Mouse (Mus musculus): Measurements from ENCODE around the gene Taar2. TPM values are rescaled to one million over a fixed set of nuclear protein-coding genes. Genes with fewer than 3 reads are reported as not detected.
A peak's percentile ranks its signal among the peaks of the same experiment; 100 is the strongest.

Gene Taar2
- polyA plus RNA-seq (2015; fragmentation: Nextera tagmentation; extraction: Ambion mirVana), result not detected in 2 replicates

- 56% methylated on average over 6 of the region's 6 CpGs for WGBS
- Histone ChIP-seq H3K36me3 (no peaks in the 10 kb centered on the region), H3K4me1 (replicated peaks) (no peaks in the 10 kb centered on the region), H3K9ac (no peak within 1 kb of the TSS), H3K27ac (no peak within 1 kb of the TSS), H3K4me2 (no peak within 1 kb of the TSS), H3K4me3 (no peak within 1 kb of the TSS), H3K27me3 (no peaks in the 10 kb centered on the region), H3K9me3 (replicated peaks) (no peaks in the 10 kb centered on the region)
- no peak for ATAC-seq (replicated peaks; ENCODE audit: insufficient number of reproducible peaks, insufficient read depth, low FRiP score, low read depth)
Measured at GRCm38 (mm10) chr10:23938312-23938711, at the start of gene Taar2. TSS of gene Taar2 (plus strand) at chr10:23938572.

DNA sequence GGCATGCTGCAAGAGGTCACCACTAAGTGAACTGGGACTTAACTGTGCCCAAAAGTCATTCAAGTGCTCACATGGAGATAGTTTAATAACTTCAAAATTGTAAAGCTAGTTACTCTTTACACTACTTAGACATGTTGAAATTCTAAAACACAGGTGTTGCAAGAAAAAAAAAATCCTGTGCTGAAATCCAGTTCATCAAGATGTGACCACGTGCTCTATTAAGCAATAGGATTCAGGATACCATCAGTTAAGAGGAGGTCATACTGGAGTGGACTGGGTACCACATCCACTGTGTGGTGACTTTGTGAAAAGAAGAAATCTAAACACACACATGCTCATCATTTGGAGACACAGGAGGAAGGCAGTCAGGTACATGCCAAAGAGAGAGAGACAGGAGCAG lies 45.4 kb upstream of the Taar2 start:
- no peak overlapping the region for H3K9ac ChIP-seq
- no peaks in the 10 kb centered on the region for H3K36me3 ChIP-seq
- no peaks in the 10 kb centered on the region for H3K9me3 ChIP-seq (replicated peaks)
- no peaks in the 10 kb centered on the region for H3K27me3 ChIP-seq
- ATAC-seq (replicated peaks; ENCODE audit: insufficient number of reproducible peaks, insufficient read depth, low FRiP score, low read depth), result no peak
- WGBS, result 80% methylated on average over 1 of the region's 1 CpGs
- H3K4me2 ChIP-seq, result no peak overlapping the region
- H3K4me1 ChIP-seq (replicated peaks), result peaks cover 8% of the 10 kb centered on the region; the same call in 1 of the 2 replicates
- no peak overlapping the region for H3K27ac ChIP-seq
- H3K4me3 ChIP-seq, result no peak overlapping the region

DNA sequence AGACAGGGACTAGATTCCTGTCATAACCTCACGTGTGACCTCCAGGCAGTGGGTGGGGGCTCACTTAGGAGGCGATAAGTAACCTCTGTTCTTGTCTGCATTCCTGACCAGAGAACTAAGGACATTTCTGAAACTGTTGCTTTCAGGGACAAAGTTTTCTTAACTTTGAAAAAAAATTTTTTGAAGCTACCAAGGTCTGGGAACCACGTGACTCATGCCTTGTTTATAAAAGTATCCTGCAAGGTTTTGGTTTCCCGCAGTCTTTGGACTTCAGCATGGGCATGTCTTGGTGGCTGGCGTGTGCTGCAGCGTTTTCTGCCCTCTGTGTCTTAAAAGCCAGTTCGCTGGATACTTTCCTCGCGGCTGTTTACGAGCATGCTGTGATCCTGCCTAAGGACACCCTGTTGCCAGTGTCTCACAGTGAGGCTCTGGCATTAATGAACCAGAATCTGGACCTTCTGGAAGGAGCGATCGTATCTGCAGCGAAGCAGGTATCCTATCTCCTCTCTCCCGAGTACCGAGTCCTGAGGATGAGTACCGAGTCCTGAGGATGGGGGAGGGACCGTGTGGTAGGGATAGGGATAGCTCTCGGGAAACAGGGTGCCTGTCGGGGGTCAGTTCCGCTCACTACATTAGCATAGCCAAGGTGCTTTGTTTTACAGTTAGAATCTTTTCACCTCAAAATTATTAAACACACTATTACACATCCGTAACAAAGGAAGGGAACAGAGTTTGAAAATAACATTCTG lies 43.6 kb upstream of the Taar2 start, which contains the start of gene Vnn1:
Gene Vnn1, plus strand, starts transcription at position 88 of the 749 bp plus-strand sequence.
- no peaks in the 10 kb centered on the region for H3K27me3 ChIP-seq
- peak within 1 kb of the TSS; percentile 45 for H3K4me3 ChIP-seq
- H3K9me3 ChIP-seq (replicated peaks), result no peaks in the 10 kb centered on the region
- 12% methylated on average over 21 of the region's 21 CpGs for WGBS
- peak within 1 kb of the TSS; percentile 69 for H3K4me2 ChIP-seq
- H3K9ac ChIP-seq, result peak within 1 kb of the TSS; percentile 51
- no peaks in the 10 kb centered on the region for H3K36me3 ChIP-seq
- peaks cover 8% of the 10 kb centered on the region; the same call in 1 of the 2 replicates for H3K4me1 ChIP-seq (replicated peaks)
- no peak for ATAC-seq (replicated peaks; ENCODE audit: insufficient number of reproducible peaks, insufficient read depth, low FRiP score, low read depth)
- no peak within 1 kb of the TSS for H3K27ac ChIP-seq

GRCm38 (mm10) chr10:23895376-23895775 lies 43.0 kb upstream of the Taar2 start:
- H3K4me1 ChIP-seq (replicated peaks), result peaks cover 8% of the 10 kb centered on the region; the same call in 1 of the 2 replicates
- no peak overlapping the region for H3K27ac ChIP-seq
- no peak overlapping the region for H3K4me3 ChIP-seq
- no peaks in the 10 kb centered on the region for H3K9me3 ChIP-seq (replicated peaks)
- no peak overlapping the region for H3K9ac ChIP-seq
- H3K27me3 ChIP-seq, result no peaks in the 10 kb centered on the region
- ATAC-seq (replicated peaks; ENCODE audit: insufficient number of reproducible peaks, insufficient read depth, low FRiP score, low read depth), result no peak
- peak overlapping the region; percentile 69; the same call in 1 of the 2 replicates for H3K4me2 ChIP-seq
- no peaks in the 10 kb centered on the region for H3K36me3 ChIP-seq
- 64% methylated on average over 7 of the region's 7 CpGs for WGBS

DNA sequence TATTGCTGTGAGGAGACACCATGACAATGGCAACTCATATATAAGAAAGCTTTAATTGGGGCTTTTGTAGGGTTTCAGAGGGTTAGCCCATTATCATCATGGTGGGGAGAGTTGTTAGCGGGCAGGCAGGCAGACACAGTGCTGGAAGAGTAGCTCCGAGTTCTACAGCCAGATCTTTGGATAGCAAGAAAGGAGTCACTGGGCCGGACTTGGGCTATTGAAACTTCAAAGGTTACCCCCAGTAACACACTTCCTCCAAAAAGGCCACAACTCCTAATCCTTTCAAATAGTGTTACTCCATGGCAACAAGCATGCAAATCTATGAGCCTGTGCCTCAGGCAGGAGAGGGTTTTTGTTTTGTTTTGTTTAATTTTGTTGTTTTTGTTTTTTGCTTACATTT lies 37.3 kb upstream of the Taar2 start:
- Histone ChIP-seq H3K9ac (no peak overlapping the region), H3K4me2 (no peak overlapping the region), H3K4me1 (replicated peaks) (no peaks in the 10 kb centered on the region), H3K4me3 (no peak overlapping the region), H3K36me3 (no peaks in the 10 kb centered on the region), H3K27me3 (no peaks in the 10 kb centered on the region), H3K9me3 (replicated peaks) (no peaks in the 10 kb centered on the region), H3K27ac (no peak overlapping the region)
- no peak for ATAC-seq (replicated peaks; ENCODE audit: insufficient number of reproducible peaks, insufficient read depth, low FRiP score, low read depth)
- 82% methylated on average over 3 of the region's 3 CpGs for WGBS

- H3K27ac ChIP-seq, result no peak overlapping the region
- no peak overlapping the region for H3K4me3 ChIP-seq
- no peak for ATAC-seq (replicated peaks; ENCODE audit: insufficient number of reproducible peaks, insufficient read depth, low FRiP score, low read depth)
Measured at GRCm38 (mm10) chr10:23905661-23906060, 32.7 kb upstream of the Taar2 start.

GRCm38 (mm10) chr10:23920056-23920455 lies 18.3 kb upstream of the Taar2 start, which contains the start of gene Taar1:
TSS of gene Taar1 (plus strand) at chr10:23920356.
- H3K4me3 ChIP-seq, result no peak within 1 kb of the TSS
- H3K4me2 ChIP-seq, result no peak within 1 kb of the TSS
- no peaks in the 10 kb centered on the region for H3K9me3 ChIP-seq (replicated peaks)
- H3K9ac ChIP-seq, result no peak within 1 kb of the TSS
- no peaks in the 10 kb centered on the region for H3K27me3 ChIP-seq
- H3K27ac ChIP-seq, result no peak within 1 kb of the TSS
- H3K36me3 ChIP-seq, result no peaks in the 10 kb centered on the region
- WGBS, result 78% methylated on average over 4 of the region's 4 CpGs
- ATAC-seq (replicated peaks; ENCODE audit: insufficient number of reproducible peaks, insufficient read depth, low FRiP score, low read depth), result no peak
- H3K4me1 ChIP-seq (replicated peaks), result no peaks in the 10 kb centered on the region

More at GRCm38 (mm10) chr10:23905661-23906060, 32.7 kb upstream of the Taar2 start:
- H3K36me3 ChIP-seq, result no peaks in the 10 kb centered on the region
- no peaks in the 10 kb centered on the region for H3K27me3 ChIP-seq
- WGBS, result 86% methylated on average over 1 of the region's 1 CpGs
- no peak overlapping the region for H3K4me2 ChIP-seq
- no peaks in the 10 kb centered on the region for H3K9me3 ChIP-seq (replicated peaks)
- H3K4me1 ChIP-seq (replicated peaks), result no peaks in the 10 kb centered on the region
- H3K9ac ChIP-seq, result no peak overlapping the region

DNA sequence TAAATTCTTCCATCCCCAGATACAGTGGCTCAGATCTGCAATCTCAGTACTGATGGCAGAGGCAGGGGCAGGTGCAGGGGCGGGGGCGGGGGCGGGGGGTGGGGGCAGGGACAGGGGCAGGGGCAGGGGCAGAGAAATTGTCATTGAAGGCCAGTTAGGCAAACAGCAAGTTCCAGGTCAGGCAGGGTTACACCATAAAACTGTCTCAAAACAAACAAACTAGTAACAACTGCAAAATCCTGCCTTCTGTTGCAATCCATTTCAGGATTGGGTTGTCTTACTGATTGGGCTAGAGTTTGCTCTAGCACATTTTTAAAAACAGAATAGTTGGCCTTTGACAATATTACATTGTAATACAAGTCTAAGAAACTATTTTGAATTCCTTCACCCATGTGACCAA lies 15.9 kb upstream of the Taar2 start:
- ATAC-seq (replicated peaks; ENCODE audit: insufficient number of reproducible peaks, insufficient read depth, low FRiP score, low read depth), result no peak
- H3K4me2 ChIP-seq, result no peak overlapping the region
- no peaks in the 10 kb centered on the region for H3K4me1 ChIP-seq (replicated peaks)
- 59% methylated on average over 3 of the region's 3 CpGs for WGBS
- H3K9ac ChIP-seq, result no peak overlapping the region
- no peaks in the 10 kb centered on the region for H3K9me3 ChIP-seq (replicated peaks)
- H3K4me3 ChIP-seq, result no peak overlapping the region
- H3K36me3 ChIP-seq, result no peaks in the 10 kb centered on the region
- H3K27me3 ChIP-seq, result no peaks in the 10 kb centered on the region
- H3K27ac ChIP-seq, result no peak overlapping the region

DNA sequence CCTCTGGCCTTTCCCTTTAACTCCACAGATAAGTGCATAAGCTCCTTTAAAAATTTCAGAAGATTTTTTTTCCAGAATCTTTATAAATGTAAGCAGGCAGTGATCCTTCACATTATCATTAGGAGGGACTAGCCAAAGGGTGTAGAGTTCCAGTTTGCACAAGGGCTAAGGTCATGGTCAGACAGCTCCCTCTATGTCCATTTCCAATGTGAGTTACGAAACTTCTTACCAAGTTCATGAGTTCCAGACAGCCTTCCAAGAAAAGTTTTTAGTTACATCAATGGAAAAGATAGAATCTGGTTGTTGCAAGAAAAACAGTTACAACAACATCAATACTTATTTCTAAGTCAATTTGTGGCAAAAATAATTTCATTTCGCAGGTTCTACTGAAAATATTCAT lies 14.4 kb upstream of the Taar2 start:
- no peaks in the 10 kb centered on the region for H3K9me3 ChIP-seq (replicated peaks)
- WGBS, result 76% methylated on average over 2 of the region's 2 CpGs
- H3K4me2 ChIP-seq, result no peak overlapping the region
- H3K27me3 ChIP-seq, result no peaks in the 10 kb centered on the region
- no peak overlapping the region for H3K27ac ChIP-seq
- no peak overlapping the region for H3K4me3 ChIP-seq
- H3K9ac ChIP-seq, result no peak overlapping the region
- no peak for ATAC-seq (replicated peaks; ENCODE audit: insufficient number of reproducible peaks, insufficient read depth, low FRiP score, low read depth)
- no peaks in the 10 kb centered on the region for H3K36me3 ChIP-seq
- H3K4me1 ChIP-seq (replicated peaks), result no peaks in the 10 kb centered on the region

GRCm38 (mm10) chr10:23937613-23938012 lies 759 bp upstream of the Taar2 start:
- WGBS, result 36% methylated on average over 4 of the region's 4 CpGs
- no peaks in the 10 kb centered on the region for H3K36me3 ChIP-seq

GRCm38 (mm10) chr10:23942465-23942864 lies 4.1 kb downstream of the Taar2 start:
- Histone ChIP-seq H3K36me3 (no peaks in the 10 kb centered on the region), H3K27ac (no peak overlapping the region), H3K4me2 (no peak overlapping the region), H3K4me3 (no peak overlapping the region), H3K9ac (no peak overlapping the region), H3K27me3 (no peaks in the 10 kb centered on the region), H3K9me3 (replicated peaks) (no peaks in the 10 kb centered on the region), H3K4me1 (replicated peaks) (no peaks in the 10 kb centered on the region)
- no peak for ATAC-seq (replicated peaks; ENCODE audit: insufficient number of reproducible peaks, insufficient read depth, low FRiP score, low read depth)
- 73% methylated on average over 5 of the region's 5 CpGs for WGBS

More at GRCm38 (mm10) chr10:23937613-23938012, 759 bp upstream of the Taar2 start:
- H3K4me2 ChIP-seq, result no peak overlapping the region
- H3K27me3 ChIP-seq, result no peaks in the 10 kb centered on the region
- H3K9me3 ChIP-seq (replicated peaks), result no peaks in the 10 kb centered on the region
- H3K9ac ChIP-seq, result no peak overlapping the region
- no peak overlapping the region for H3K27ac ChIP-seq
- H3K4me1 ChIP-seq (replicated peaks), result no peaks in the 10 kb centered on the region
- no peak for ATAC-seq (replicated peaks; ENCODE audit: insufficient number of reproducible peaks, insufficient read depth, low FRiP score, low read depth)
- no peak overlapping the region for H3K4me3 ChIP-seq

DNA sequence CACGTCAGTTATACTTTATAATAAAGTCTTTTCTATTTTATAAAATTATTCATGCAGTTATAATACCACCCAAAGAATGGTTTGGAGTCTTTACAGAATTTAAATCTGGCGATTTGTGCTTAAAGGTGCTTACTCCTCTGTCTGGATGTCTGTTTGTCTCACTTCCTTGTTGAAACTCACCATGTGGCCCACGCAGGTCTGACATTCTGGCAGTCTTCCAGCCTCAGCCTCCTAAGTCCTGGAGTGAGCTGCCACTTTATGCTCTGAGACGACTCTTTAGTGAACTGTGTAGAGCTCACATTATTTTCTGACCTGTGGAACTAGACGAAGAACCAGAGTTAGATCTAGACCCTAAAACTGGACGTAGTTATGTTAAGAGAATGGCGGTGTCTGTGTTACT lies 9.7 kb downstream of the Taar2 start:
- Histone ChIP-seq H3K9ac (no peak overlapping the region), H3K27ac (no peak overlapping the region), H3K27me3 (no peaks in the 10 kb centered on the region), H3K36me3 (no peaks in the 10 kb centered on the region), H3K9me3 (replicated peaks) (no peaks in the 10 kb centered on the region), H3K4me1 (replicated peaks) (no peaks in the 10 kb centered on the region), H3K4me2 (no peak overlapping the region), H3K4me3 (no peak overlapping the region)
- ATAC-seq (replicated peaks; ENCODE audit: insufficient number of reproducible peaks, insufficient read depth, low FRiP score, low read depth), result no peak
- WGBS, result 40% methylated on average over 7 of the region's 7 CpGs

Measured in heart, embryonic 15.5 days (tissue).